In genomic region chr7:96649171-96649570, GRCm38 (mm10) we compare ENCODE assay signal across 16 mouse cellular contexts.
"Had no signal": no experiment of that assay in that cellular context is flagged by ENCODE, and none has a peak within 500 bp of the region (broad histone marks: within the 10 kb centered on the region; RNA-seq: fewer than 3 reads in every experiment).

No protein-coding gene starts in this region.

- H3K27me3 ChIP-seq: limb, embryonic 15.5 days had no signal

- H3K4me3 ChIP-seq: layer of hippocampus, adult 2 months; limb, embryonic 15.5 days; liver, embryonic 12.5 days; midbrain, embryonic 10.5 days; myocyte; neural tube, embryonic 15.5 days had no signal

- H3K9ac ChIP-seq: limb, embryonic 15.5 days; liver, embryonic 12.5 days; lung, embryonic 14.5 days; neural tube, embryonic 15.5 days had no signal

- ATAC-seq: liver, embryonic 12.5 days had no signal

- H3K4me2 ChIP-seq: limb, embryonic 15.5 days; liver, embryonic 12.5 days; lung, embryonic 14.5 days; neural tube, embryonic 15.5 days had no signal

- H3K27ac ChIP-seq: kidney, postnatal 0 days; layer of hippocampus, adult 2 months; limb, embryonic 15.5 days; liver, embryonic 12.5 days; neural tube, embryonic 15.5 days had no signal

- H3K4me1 ChIP-seq: liver, embryonic 12.5 days had no signal

- DNase-seq: kidney, postnatal 4 days; lung, embryonic 14.5 days; lung, postnatal 10 days; lung, postnatal 4 days; midbrain, embryonic 14.5 days; right cerebral cortex, adult 18-20 months; right cerebral cortex, postnatal 25 days; thymus, adult 18-20 months; thymus, postnatal 14 days had no signal

- H3K9me3 ChIP-seq: limb, embryonic 15.5 days; liver, embryonic 12.5 days; midbrain, embryonic 10.5 days; neural tube, embryonic 15.5 days had no signal

- H3K36me3 ChIP-seq: limb, embryonic 15.5 days; liver, embryonic 12.5 days; midbrain, embryonic 10.5 days; neural tube, embryonic 15.5 days had no signal
